Mouse (Mus musculus) forebrain, embryonic 13.5 days (tissue): ENCODE data around the gene Asic2. TPM values are rescaled to one million over a fixed set of nuclear protein-coding genes. Genes with fewer than 3 reads are reported as not detected.

Experiments
- ATAC-seq: fragments of 200-750 bp; cut with Nextera tagmentation; 2 replicates; pipeline ENCODE4 v1.8.0; 2017
- H3K27ac ChIP-seq: fragments of 300-500 bp; sonication (generic); 2 replicates; pipeline ENCODE4 v1.5.1; 2015; ENCODE audit warnings: inconsistent platforms, mild to moderate bottlenecking, moderate library complexity
- H3K27me3 ChIP-seq: fragments of 300-500 bp; sonication (generic); 2 replicates; pipeline ENCODE4 v1.6.1; 2015; ENCODE audit warnings: mild to moderate bottlenecking, inconsistent platforms
- H3K36me3 ChIP-seq: fragments of 300-500 bp; sonication (generic); 2 replicates; pipeline ENCODE4 v1.6.1; 2015; ENCODE audit warnings: mild to moderate bottlenecking, inconsistent platforms; ENCODE audit not compliant: poor library complexity, severe bottlenecking
- H3K4me1 ChIP-seq: fragments of 300-500 bp; sonication (generic); 2 replicates; pipeline ENCODE4 v1.6.1; 2015; ENCODE audit warnings: inconsistent platforms
- H3K4me2 ChIP-seq: fragments of 300-500 bp; sonication (generic); 2 replicates; pipeline ENCODE4 v1.6.1; 2015; ENCODE audit warnings: inconsistent platforms, mild to moderate bottlenecking, moderate library complexity
- H3K4me3 ChIP-seq: fragments of 300-500 bp; sonication (generic); 2 replicates; pipeline ENCODE4 v1.5.1; 2015; ENCODE audit warnings: mild to moderate bottlenecking, inconsistent platforms
- H3K9ac ChIP-seq: fragments of 300-500 bp; sonication (generic); 2 replicates; pipeline ENCODE4 v1.6.1; 2015; ENCODE audit warnings: mild to moderate bottlenecking, inconsistent platforms
- H3K9me3 ChIP-seq: fragments of 300-500 bp; sonication (generic); replicated peaks from 2 replicates; pipeline ENCODE4 v1.6.1; 2016; ENCODE audit warnings: inconsistent platforms
- WGBS: fragments of 180-500 bp; shearing (Covaris S2); methylation state at CpG from one replicate; pipeline ENCODE4 v1.1.7; 2015; 5-methylcytosine and 5-hydroxymethylcytosine counted together
- polyA plus RNA-seq: library from polyadenylated mRNA; unstranded; fragments of >200 nt; fragmentation: Nextera tagmentation; extraction: Ambion mirVana; gene quantifications from 2 replicates; pipeline ENCODE4 v1.2.1, GENCODE M21; 2015

Gene Asic2
- polyA plus RNA-seq, 1 experiment from 2014 or later: 2.3 TPM

GRCm38 (mm10) chr11:81164890-81165289 lies 803.4 kb downstream of the Asic2 start:
- Histone ChIP-seq H3K4me3 (no peak overlapping the region), H3K27ac (no peak overlapping the region), H3K4me1 (no peaks in the 10 kb centered on the region), H3K9ac (no peak overlapping the region), H3K4me2 (no peak overlapping the region), H3K9me3 (peaks cover 8% of the 10 kb centered on the region; the same call in 1 of the 2 replicates), H3K36me3 (no peaks in the 10 kb centered on the region), H3K27me3 (no peaks in the 10 kb centered on the region)
- no peak for ATAC-seq
- WGBS: 90% methylated on average over 2 of the region's 2 CpGs

GRCm38 (mm10) chr11:81163056-81163455 lies 805.2 kb downstream of the Asic2 start:
- 62% methylated on average over 4 of the region's 4 CpGs for WGBS
- no peak overlapping the region for H3K9ac ChIP-seq
- H3K4me3 ChIP-seq: no peak overlapping the region
- no peaks in the 10 kb centered on the region for H3K27me3 ChIP-seq
- H3K27ac ChIP-seq: no peak overlapping the region
- no peaks in the 10 kb centered on the region for H3K36me3 ChIP-seq
- H3K4me2 ChIP-seq: no peak overlapping the region
- peaks cover 8% of the 10 kb centered on the region; the same call in 1 of the 2 replicates for H3K9me3 ChIP-seq
- H3K4me1 ChIP-seq: no peaks in the 10 kb centered on the region
- no peak for ATAC-seq

GRCm38 (mm10) chr11:81153841-81154240 lies 814.4 kb downstream of the Asic2 start:
- Histone ChIP-seq H3K27me3 (peaks cover 45% of the 10 kb centered on the region), H3K27ac (no peak overlapping the region), H3K4me2 (peak overlapping the region; percentile 98), H3K9me3 (no peaks in the 10 kb centered on the region), H3K36me3 (no peaks in the 10 kb centered on the region), H3K9ac (no peak overlapping the region), H3K4me3 (peak overlapping the region; percentile 48), H3K4me1 (peaks cover 22% of the 10 kb centered on the region)
- ATAC-seq: peak; percentile 33
- WGBS: 9% methylated on average over 13 of the region's 13 CpGs

GRCm38 (mm10) chr11:81153161-81153840 lies 815.0 kb downstream of the Asic2 start:
- peak overlapping the region; percentile 66 for H3K9ac ChIP-seq
- H3K27ac ChIP-seq: peak overlapping the region; percentile 65
- peaks cover 45% of the 10 kb centered on the region for H3K27me3 ChIP-seq
- peak; percentile 83 for ATAC-seq
- H3K4me3 ChIP-seq: peak overlapping the region; percentile 48
- H3K4me2 ChIP-seq: peak overlapping the region; percentile 98
- H3K4me1 ChIP-seq: peaks cover 22% of the 10 kb centered on the region
- H3K36me3 ChIP-seq: no peaks in the 10 kb centered on the region
- under 1% methylated on average over 50 of the region's 57 CpGs for WGBS
- H3K9me3 ChIP-seq: no peaks in the 10 kb centered on the region

GRCm38 (mm10) chr11:81152460-81153160 lies 815.6 kb downstream of the Asic2 start:
- Histone ChIP-seq H3K9me3 (no peaks in the 10 kb centered on the region), H3K9ac (peak overlapping the region; percentile 66), H3K27ac (peak overlapping the region; percentile 65), H3K36me3 (no peaks in the 10 kb centered on the region), H3K4me2 (peak overlapping the region; percentile 98), H3K27me3 (peaks cover 45% of the 10 kb centered on the region), H3K4me3 (peak overlapping the region; percentile 48), H3K4me1 (peaks cover 22% of the 10 kb centered on the region)
- ATAC-seq: peak; percentile 78
- 2% methylated on average over 39 of the region's 55 CpGs for WGBS

- H3K4me2 ChIP-seq: peak overlapping the region; percentile 98
- peaks cover 22% of the 10 kb centered on the region for H3K4me1 ChIP-seq
- peak overlapping the region; percentile 66 for H3K9ac ChIP-seq
- peak overlapping the region; percentile 48 for H3K4me3 ChIP-seq
- peak; percentile 57 for ATAC-seq
- H3K9me3 ChIP-seq: no peaks in the 10 kb centered on the region
- H3K27me3 ChIP-seq: peaks cover 45% of the 10 kb centered on the region
- H3K27ac ChIP-seq: no peak overlapping the region
- H3K36me3 ChIP-seq: no peaks in the 10 kb centered on the region
- under 1% methylated on average over 25 of the region's 42 CpGs for WGBS
These were observed 816.3 kb downstream of the Asic2 start for GRCm38 (mm10) chr11:81152021-81152385.

GRCm38 (mm10) chr11:81151286-81152020 lies 816.8 kb downstream of the Asic2 start:
- Histone ChIP-seq H3K27ac (no peak overlapping the region), H3K4me2 (peak overlapping the region; percentile 98), H3K27me3 (peaks cover 45% of the 10 kb centered on the region), H3K9me3 (no peaks in the 10 kb centered on the region), H3K36me3 (no peaks in the 10 kb centered on the region), H3K4me1 (peaks cover 22% of the 10 kb centered on the region), H3K4me3 (peak overlapping the region; percentile 48), H3K9ac (peak overlapping the region; percentile 66)
- WGBS: 5% methylated on average over 36 of the region's 36 CpGs
- peak; percentile 4; the same call in 1 of the 2 replicates for ATAC-seq

- Histone ChIP-seq H3K9ac (no peak overlapping the region), H3K4me1 (peaks cover 22% of the 10 kb centered on the region), H3K9me3 (no peaks in the 10 kb centered on the region), H3K36me3 (no peaks in the 10 kb centered on the region), H3K27me3 (peaks cover 38% of the 10 kb centered on the region), H3K27ac (no peak overlapping the region), H3K4me3 (no peak overlapping the region; the same call in 1 of the 2 replicates), H3K4me2 (peak overlapping the region; percentile 10)
- ATAC-seq: no peak
- 90% methylated on average over 8 of the region's 8 CpGs for WGBS
These were observed 817.6 kb downstream of the Asic2 start for GRCm38 (mm10) chr11:81150621-81151020.

- Histone ChIP-seq H3K9me3 (no peaks in the 10 kb centered on the region), H3K27ac (no peak overlapping the region), H3K36me3 (no peaks in the 10 kb centered on the region), H3K4me1 (peaks cover 15% of the 10 kb centered on the region), H3K9ac (no peak overlapping the region), H3K4me2 (no peak overlapping the region), H3K4me3 (no peak overlapping the region), H3K27me3 (peaks cover 24% of the 10 kb centered on the region)
- no peak for ATAC-seq
- WGBS: 52% methylated on average over 10 of the region's 10 CpGs
These were observed 819.8 kb downstream of the Asic2 start for GRCm38 (mm10) chr11:81148423-81148822.

- no peak for ATAC-seq
- WGBS: 92% methylated on average over 9 of the region's 9 CpGs
- H3K36me3 ChIP-seq: no peaks in the 10 kb centered on the region
- H3K4me2 ChIP-seq: no peak overlapping the region
- peaks cover 5% of the 10 kb centered on the region for H3K4me1 ChIP-seq
- H3K9me3 ChIP-seq: no peaks in the 10 kb centered on the region
- no peak overlapping the region for H3K27ac ChIP-seq
- H3K9ac ChIP-seq: no peak overlapping the region
- H3K4me3 ChIP-seq: no peak overlapping the region
- peaks cover 19% of the 10 kb centered on the region for H3K27me3 ChIP-seq
These were observed 821.6 kb downstream of the Asic2 start for GRCm38 (mm10) chr11:81146574-81147157.

- no peak for ATAC-seq
- 52% methylated on average over 4 of the region's 4 CpGs for WGBS
- no peaks in the 10 kb centered on the region for H3K9me3 ChIP-seq
- no peaks in the 10 kb centered on the region for H3K36me3 ChIP-seq
- no peak overlapping the region for H3K9ac ChIP-seq
- H3K4me2 ChIP-seq: no peak overlapping the region
- no peaks in the 10 kb centered on the region for H3K27me3 ChIP-seq
- peaks cover 14% of the 10 kb centered on the region; the same call in 1 of the 2 replicates for H3K4me1 ChIP-seq
- no peak overlapping the region for H3K27ac ChIP-seq
- no peak overlapping the region for H3K4me3 ChIP-seq
These were observed 833.1 kb downstream of the Asic2 start for GRCm38 (mm10) chr11:81135141-81135540.
